Mouse (Mus musculus) lung, postnatal 25 days (tissue): ENCODE measurements around the gene Satb2.

Experiments
- DNase-seq: peaks from one replicate; pipeline ENCODE4 v3.0.0; 2022; ENCODE audit warnings: low spot score

The Satb2 gene

DNA sequence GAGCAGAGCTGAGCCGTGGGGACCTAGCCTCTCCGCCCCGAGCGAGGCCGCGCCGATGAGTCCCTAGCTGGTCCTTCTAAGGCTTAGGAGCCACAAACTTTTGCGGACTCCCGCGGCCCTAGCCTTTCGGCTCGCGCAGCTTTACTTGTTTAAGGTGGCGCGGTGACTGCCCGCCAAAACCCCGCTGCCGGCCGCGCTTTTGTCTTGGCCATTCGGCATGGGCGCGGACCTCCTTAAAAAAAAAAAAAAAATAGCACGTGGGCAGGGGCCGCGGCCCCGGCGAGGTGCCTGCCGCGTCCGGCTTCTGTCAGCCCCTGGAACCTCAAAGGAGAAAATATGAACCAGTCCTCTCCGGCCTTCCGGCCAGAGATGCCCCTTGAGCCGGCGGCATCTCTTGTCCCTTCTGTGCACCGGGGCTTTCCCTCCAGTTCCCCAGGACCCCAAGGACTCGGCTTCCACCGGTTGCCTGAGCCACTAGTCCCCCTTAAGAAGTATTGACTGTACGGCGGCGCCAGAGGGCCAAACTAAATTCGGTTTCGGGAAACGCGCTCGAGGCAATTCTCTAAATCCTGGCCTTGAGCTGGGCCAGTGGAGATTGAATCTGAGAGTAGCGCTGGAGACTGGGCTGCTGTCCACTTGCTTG is 5.4 kb downstream of the Satb2 start:
- peak; percentile 93 for DNase-seq

DNA sequence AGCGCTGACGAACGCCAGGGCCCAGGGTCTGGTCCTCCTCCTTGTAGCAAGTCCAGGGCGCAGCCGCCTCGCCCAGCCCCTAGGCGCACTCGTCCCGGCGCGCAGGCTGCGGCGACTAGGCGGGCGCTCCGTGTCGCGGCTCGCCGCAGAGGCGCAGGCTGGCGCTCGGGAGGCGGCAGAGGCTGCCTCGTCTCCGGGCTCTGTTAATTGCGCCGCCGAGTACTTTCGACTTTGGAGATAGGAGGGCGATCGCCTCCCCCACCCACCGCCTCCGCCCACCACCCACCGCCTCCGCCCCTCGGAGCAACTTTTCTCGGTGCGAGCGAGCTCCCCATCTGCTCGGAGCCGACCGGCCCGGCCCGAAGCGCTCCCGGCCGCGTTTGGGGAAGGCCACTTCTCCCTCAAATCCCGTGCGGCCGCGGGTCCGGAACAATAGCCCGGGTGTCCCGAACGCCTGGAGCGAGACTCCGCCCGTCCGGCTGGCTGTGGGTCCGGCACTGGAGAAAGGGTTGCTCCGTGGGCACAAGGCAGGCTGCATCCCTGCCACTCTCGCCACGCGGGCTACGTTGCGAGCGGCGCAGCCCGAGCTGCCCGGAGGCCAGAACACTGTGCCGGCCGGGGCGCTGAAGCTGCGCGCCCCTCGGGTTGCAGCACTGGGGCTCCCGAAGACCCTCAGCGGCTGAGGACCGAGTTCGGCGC is 6.0 kb downstream of the Satb2 start:
- peak; percentile 22 for DNase-seq

DNA sequence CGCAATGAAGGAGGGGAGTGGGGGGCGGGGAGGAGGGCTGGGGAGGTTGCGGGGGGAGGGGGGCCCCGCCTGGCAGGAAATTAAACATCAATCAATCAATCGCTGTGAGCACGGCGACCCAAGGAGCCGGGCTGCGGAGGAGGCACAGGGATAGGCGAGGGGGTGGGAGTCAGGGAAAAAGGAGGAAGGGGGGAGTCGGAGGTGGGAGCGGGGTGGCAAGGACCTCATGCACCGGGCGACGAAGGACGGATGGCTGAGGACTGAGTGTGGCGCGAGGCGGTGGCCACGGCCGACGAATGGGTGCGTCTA is 6.6 kb downstream of the Satb2 start:
- DNase-seq = no peak

DNA sequence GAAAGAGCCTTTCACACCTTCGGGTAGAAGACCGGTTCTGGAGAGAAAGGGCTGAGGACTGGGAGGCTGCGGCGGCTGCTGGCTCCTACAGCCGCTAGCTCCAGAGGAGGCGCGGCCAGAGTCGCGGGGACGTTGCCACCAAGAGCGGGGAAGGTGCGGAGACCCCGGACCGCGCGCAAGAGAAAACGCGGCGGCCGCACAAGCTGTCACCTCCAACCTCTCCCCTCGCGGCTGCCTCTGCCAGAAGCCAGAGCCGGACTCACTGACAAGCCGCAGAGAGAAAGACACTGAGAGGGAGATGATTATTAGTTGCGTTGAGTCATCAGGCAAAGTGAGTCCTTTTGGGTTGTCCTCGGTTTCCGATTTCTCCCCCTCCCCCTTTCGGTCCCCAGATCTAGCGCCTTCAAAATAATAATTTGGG is 7.0 kb downstream of the Satb2 start:
- DNase-seq = no peak

DNA sequence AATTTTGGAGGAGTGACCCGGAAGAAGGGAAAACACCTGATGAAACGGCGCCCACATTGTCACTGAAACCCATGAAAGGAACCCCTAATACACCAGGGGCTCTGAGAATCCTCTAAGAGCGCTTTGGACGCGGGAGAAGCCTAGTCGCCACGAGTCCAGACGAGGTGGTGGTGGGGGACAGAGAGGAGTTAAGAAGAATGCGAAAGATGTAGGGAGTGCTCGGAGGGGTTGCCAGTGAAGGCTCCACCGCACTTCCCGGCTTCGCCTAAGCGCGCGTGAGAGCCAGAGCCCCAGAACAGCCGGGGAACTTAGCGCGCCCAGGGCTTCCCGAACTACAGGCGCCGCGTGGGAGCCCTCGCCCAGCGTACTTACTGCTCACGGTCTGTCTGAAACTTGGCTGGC is 7.7 kb downstream of the Satb2 start:
- DNase-seq = no peak

DNA sequence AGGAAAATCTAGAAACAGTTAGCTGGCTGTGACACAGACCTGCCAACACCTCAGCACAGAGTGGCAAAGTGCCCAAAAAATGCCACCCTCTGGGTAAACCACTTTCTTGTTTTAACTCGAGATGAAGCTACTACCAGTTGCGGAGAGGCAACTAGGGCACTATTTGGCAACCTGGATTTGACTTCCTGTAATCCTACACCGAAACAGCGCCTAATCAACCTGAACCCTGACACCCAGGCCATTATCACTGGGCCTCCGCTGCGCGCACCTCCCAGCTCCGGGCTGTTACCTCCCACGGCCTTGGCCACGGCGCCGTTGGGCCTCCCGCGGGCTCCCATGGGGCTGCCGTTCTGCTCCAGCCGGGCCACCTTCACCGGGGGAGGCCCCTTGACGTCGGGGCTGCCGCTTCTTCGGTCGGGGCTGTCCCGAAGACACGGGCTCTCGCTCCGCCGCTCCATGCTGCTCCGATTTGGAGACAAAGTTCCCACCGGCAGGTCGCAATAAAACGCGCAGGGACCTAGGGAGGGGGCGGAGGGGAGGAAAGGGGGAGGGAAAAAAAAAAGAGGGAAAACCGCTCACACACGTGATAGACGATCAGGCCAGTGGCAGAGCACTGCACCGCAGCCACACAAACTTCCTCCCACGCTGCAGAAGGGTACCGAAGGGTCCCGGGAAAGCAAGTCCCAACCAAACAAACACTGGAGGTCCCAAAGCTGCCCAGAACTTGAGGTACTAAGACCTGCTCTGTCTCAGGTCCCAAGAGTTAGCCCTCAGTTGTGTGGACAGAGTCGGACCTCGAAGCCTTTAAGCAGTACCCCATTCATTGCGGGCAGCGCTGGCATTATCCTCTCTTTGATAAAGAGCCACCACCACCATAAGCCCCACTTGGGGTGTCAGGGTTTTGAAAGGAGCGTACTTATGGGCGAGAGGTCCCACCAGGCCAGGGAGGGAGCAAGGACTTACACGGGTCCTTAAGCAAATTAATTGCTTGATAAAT is 8.8 kb downstream of the Satb2 start:
- DNase-seq = no peak

DNA sequence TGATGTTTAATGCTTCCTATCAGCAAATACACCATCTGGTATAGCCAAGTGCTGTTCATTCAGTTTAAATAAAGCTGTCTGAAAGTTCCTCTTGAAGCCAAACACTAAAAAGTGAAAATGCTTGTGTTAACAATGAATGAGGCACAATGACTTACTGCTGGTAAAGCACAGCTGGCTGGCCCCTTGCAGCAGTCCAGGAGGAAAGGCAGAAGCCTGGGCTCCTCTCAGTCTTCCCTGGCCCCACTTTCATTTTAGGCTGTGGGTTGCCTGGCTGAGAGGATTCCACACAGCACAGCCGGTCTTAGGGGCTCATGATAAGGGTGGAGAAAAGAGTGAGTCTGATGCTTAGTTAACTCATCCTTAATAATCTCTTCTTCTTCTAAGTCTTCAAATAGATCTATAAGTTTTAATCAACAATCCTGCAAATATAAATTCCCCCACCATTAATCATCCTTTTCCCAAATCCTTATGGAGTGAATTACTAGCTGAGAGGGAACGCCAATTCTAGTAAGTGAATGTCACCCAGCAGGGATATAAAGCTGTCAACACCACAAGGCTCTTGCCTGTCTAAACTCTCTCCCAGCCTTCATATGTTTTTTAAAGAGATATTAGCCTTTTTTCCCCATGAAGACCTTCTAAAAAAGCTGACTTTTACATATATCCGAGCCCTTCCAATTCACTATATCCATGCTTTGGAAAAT is 12.4 kb downstream of the Satb2 start:
- no peak for DNase-seq

DNA sequence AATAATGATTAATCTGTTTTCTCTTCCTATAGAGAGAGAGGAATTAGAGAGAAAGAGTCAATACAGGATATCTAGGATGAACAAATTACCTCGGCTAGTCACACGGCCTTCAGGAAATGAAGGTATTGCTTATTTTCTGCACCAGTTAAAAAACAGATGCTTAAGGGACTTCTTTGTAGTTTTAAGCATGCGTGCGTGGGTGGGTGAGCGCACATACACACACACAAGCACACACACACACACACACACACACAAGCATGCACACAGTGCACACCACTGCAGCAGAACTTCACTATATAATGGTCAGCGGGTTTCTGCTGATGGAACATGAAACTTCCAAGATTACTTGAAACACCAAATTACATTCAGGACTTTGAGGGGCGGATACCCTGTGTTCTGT is 14.0 kb downstream of the Satb2 start:
- no peak for DNase-seq

DNA sequence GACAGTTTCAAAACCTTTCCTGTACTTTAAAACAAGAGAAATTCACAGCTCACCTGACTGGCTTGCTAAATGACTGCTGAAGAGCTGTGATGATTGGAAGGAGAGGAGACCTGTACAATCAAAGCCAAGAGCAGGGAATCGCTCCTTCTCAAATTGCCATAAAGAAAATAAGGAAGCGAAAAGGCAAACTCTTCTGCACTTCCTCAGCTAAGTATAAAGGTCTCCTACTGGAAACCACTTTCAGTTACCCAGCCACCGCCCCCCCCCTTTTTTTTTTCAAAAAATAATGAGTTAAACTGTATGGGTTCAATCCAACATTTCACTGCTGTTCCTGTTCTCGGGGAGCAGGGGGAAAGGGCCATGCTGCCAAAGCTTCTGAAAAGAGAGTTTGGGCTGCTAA is 15.2 kb downstream of the Satb2 start:
- DNase-seq = no peak

DNA sequence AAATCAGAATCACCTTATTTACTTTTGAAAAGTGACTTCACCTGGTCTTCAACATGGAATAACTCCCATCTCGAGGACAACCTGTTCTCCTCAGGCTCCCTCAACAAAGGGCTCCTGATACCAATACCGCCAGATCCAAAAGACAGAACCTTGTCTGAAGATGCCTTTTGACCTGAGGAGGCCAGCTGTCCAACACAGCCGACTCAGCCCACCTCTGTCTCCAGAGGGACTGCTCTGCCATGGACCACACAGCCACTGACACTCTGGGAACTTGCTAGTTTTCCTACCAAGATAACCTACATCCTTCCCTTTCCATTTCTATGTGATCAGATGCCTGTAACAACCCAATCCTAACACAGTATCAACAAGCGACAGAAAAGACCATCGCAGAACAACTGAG is 19.5 kb downstream of the Satb2 start:
- DNase-seq = no peak

DNA sequence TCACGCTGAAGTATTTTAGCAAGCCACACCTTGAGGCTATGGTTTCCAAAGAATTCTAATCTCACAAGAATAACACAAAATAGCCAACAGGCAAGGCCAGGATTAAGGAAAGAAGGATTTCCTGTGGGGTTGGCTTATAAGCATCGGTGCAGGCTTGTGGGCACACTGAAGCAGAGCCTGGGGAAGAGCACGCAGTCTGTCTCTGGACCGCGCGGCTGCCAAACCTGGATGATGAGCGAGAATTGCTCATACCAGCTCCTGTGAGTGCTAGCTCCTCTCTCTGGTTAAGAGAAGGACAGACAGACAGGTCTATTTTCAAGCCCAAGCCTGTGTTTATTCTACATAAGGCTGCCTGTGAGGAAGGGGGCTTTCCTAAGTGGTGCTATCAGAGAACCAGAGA is 20.5 kb downstream of the Satb2 start:
- no peak for DNase-seq

DNA sequence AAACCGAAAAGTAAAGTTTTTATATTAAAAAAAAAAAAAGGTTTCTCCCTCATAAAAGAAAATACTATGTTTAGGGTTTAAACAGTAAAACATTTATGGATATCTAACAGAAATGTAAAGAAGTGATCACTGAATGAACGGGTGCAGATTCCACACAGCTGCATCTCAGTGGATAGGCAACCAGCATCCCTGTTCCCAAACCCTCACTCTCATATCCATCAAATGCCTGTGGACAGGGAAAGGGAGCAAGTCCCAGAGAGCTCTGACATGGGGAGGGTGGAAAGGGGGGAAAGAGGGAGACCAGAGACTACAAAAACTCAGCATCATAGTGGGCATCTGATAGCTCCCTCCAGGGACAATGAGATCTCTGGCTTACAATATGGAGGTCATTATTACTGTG is 21.6 kb downstream of the Satb2 start:
- DNase-seq = no peak

DNA sequence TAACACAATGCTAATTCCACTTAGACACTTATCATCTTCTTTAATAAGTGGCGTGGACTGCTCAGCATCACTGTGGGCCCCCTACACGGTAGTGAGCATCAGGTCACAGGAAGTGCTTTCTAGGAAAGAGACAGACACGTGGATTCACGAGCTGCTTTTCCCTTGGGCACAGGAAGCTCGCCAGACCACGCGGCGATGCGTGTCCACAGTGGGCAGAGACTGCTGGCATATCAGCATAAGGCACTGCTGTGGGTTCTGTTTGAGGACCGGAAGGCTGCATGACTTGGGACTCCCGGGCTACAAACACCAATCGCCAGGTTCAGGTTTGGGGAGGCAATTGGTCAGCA is 22.7 kb downstream of the Satb2 start:
- DNase-seq = no peak

DNA sequence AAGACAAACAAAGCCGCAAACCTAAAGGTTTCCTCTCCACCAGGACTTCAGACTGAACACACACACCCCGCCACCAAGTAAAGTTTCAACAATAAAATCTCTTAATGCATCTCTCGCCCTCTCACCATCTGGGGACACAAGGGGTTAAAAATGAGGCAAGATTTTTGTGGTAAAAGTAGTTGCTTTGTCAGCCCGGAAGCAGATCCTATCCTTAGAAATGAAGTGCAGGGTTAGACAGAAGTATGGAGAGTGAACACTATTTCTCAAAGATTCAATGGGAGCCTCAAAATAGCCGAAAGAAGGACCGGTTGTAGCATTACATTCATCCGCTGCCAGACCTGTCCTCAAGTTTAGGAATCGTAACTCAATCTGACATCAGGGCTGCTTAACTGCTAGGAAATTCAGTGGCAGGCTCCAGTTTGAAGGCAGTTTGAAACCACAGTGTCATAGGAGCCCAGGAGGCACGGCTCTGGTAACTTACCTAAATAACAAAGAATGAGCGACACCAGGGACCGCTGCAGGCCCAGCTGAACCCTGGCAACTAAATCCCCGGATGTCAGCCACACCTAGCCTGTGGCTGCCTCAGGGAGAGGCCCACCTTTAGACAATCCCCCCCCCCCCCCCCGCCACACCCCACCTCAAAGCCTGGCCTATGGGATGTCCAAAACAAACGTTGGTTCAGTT is 23.3 kb downstream of the Satb2 start:
- no peak for DNase-seq

DNA sequence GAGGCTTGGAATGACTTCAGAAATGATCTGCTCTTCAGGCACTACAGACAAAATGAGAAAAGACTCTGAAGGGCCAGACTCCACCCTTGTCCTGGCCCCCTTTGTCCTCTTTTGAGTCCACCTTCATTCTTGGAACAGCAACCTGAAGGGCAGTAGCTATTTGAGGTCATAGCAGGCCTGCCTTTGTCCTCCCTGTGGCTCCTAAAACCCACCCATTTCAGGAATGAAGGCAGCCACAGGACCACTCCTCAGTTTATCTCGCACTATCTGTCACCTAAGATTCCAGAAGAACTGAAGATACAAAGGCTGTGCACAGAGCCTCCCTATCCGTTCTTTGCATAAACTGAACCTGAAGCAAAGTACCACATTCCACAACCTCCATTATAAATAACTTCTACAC is 24.9 kb downstream of the Satb2 start:
- no peak for DNase-seq

DNA sequence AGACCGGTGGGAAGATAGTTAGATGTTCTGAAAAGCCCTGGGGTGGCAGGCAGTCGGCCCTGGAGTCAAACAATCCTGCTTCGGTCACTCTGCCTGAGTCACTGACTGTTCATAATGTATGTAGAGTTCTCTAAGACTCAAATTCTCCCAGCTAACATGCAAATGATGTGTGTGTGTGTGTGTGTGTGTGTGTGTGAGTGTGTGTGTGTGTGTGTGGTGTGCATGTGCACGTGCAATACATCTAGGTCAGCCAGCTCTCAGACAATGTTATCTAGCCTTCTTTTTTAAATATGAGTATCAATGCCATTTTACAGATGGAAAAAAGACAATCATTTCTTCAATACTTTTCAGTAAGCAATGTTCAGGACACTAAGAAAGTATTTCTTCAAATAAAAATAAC is 26.5 kb downstream of the Satb2 start:
- DNase-seq = no peak

DNA sequence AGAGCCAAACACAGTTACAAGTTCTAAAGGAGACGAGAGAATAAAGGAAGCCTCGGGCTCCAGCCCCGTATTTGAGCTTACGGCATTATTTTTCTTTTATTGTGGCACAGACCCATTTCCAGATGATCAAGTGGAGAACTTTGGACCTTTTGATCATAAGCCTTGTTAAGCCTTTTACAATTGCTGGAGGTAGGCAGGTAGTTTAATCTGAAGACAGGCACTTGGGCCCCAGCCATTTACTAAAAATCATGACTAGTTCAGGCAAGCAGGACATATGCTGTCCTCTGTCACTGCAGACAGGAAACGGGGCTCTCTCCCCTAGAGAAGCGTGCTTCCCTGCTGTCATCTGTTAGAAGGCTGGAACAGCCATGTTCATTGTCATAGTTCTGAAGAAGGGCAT is 26.9 kb downstream of the Satb2 start:
- no peak for DNase-seq

DNA sequence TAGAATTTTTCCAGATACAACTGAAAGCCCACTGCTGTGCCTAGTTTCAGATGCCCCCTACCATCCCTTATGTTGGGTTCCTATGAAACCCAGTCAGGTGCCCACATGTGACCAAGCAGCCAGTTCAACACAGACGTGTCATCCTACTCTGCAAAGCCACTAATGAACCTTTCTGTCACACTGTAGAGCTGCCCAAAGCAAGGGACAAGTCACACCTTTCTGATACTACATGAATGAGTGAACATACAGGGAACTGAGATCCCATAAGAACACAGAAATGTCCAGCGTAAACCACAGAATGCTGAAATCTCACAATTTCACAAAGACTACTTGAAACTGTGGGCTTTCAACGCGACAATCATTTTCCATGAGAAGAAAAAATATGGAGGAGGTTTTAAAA is 39.0 kb downstream of the Satb2 start:
- no peak for DNase-seq

DNA sequence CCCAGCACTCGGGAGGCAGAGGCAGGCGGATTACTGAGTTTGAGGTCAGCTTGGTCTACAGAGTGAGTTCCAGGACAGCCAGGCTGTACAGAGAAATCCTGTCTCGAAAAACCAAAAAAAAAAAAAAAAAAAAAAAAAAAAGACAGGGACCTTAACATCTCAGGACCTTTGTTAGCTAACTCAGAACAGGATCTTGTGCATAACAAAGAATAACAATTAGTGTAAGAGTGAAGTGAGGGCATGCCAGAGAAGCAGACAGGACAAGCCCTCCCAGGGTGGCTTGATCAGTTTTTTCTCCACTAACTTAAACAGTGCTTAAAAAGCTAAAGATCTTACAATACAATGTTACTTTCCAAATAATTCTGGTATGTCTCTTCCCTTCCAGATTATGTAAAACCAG is 40.0 kb downstream of the Satb2 start:
- no peak for DNase-seq

DNA sequence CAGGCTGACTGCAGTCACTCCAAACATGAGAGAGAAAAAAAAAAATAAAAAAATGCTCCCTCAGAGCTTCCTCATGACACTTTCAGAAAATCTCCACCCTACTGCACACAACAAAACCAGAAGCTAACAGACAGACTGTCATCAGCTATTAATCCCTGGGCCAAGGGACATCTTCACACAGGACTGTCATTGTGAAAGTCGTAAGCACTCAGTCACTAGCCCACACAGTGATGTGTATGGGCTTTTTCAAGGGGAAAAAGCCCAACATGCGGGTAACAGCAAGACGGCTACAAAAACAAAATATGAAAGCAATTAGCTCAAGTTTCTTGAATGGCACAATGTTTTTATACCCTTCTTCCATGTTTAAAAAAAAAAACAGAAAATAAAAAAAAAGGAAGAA is 41.9 kb downstream of the Satb2 start:
- no peak for DNase-seq

DNA sequence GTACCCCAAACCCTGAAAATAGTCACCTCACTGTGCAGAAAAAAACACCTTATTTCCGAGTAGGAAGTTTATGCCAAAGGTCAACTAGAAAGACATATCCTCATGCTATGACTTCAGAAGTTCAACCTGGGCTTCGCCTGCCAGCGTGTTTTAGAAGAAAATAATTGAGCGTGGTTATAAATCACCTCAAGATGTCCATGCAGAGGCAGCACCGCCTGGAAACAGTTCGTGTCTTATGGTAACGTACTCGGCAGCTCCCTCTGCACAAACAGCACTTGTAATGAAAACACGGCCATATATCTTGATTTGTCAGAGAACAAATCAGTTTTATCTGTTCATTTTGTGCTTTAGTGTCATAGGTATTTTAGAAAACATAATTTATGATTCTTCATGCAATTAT is 44.6 kb downstream of the Satb2 start:
- no peak for DNase-seq

DNA sequence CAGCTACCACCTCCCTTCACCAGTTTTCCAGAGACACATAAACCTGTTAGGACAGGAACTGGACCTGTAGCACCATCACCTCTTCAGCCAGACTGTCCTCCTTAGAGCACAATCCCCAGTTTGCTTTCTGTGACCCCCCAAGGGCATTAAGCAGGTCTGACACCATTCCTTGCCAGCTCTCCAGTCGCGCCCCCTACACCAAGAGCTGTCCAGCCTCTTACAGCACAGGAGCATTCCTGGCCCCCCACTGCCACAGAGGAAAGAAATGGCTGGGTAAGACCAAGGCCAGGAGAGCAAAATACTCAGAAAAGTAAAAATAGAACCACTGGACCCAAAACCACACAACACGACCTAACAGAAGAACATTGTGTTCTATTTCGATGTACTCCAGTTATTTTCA is 48.4 kb downstream of the Satb2 start:
- no peak for DNase-seq
